Mouse (Mus musculus): ENCODE data around the gene 5730596B20Rik.

5730596B20Rik gene

DNA sequence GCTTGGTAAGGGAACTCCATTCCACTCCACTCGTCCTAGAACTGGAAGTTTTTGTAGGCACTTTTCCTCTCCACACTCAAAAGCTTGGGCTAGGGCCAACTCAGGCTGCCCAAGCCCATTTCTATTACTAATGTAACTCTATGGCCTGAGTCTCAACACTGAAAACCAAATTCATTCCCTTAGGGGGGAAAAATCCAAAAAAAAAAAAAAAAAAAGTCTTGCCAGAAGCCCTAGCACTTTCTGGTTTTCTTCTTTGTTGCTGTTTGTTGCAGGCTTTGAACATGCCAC, 15.3 kb upstream of the 5730596B20Rik start:
- DNase-seq (ENCODE audit: low read depth, low spot score) = no peak

- no peak for DNase-seq (ENCODE audit: low read depth, low spot score)
These were observed 14.5 kb upstream of the 5730596B20Rik start for GRCm38 (mm10) chr6:52162611-52163365.

DNA sequence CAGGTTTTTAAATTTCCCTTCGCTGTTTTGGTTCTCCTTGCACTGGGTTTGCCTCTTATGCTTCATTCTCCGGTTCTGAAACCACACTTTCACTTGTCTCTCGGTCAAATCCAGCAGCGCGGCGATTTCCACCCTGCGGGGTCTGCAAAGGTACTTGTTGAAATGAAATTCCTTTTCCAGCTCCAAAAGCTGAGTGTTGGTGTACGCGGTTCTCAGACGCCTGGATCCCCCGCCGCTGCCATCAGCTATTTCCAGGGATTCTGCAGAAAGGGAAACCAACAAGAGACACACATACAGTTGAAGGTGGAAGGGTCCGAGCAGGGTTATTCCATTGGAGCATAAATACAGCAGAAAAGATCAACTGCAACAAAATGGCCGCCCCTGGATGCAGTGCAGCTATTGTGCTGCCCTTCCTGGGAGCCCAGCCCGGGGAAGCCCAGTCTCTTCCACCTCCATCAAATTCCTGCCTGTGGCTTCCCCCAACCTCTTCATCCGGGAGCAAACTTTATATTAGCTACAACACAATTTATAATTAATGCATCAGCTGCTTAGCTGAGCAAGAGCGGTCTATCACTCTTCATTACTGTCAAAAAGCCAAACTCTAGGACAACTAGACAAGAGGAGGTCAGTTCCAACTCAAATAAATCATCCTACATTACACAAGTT, 13.8 kb upstream of the 5730596B20Rik start:
- DNase-seq (ENCODE audit: low read depth, low spot score) = no peak

DNA sequence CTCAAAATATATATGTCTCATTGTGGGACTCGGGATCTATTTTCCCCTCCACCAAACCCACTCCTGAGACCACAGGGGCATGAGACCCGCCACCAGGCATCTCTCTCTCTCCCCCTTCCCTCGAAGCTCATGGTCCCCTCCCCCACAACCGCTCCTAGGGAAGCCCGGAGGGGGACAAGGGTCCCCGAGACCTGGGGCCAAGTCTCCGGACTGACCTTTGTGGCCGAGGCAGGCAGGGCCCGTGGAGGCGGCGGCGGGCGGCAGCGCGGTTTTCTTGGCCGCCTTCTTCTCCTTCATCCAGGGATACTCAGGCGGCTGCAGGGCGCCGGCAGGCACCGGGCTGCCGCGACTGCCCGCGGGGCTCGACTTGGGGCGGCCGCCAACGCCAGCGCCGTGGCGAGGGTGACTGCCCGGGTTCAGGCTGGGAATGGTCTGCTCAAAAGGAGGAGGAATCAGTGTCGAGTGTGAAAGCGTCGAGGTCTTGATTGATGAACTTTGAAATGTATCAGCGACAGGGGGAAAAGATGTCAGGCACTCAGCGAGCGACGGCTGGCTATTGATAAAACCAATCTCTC, 13.2 kb upstream of the 5730596B20Rik start:
- DNase-seq (ENCODE audit: low read depth, low spot score) = no peak

- no peak for DNase-seq (ENCODE audit: low read depth, low spot score)
These were observed 12.5 kb upstream of the 5730596B20Rik start, which contains the start of gene Hoxa2 for GRCm38 (mm10) chr6:52164626-52165440. Gene Hoxa2, minus strand, starts transcription at chr6:52164831.

DNA sequence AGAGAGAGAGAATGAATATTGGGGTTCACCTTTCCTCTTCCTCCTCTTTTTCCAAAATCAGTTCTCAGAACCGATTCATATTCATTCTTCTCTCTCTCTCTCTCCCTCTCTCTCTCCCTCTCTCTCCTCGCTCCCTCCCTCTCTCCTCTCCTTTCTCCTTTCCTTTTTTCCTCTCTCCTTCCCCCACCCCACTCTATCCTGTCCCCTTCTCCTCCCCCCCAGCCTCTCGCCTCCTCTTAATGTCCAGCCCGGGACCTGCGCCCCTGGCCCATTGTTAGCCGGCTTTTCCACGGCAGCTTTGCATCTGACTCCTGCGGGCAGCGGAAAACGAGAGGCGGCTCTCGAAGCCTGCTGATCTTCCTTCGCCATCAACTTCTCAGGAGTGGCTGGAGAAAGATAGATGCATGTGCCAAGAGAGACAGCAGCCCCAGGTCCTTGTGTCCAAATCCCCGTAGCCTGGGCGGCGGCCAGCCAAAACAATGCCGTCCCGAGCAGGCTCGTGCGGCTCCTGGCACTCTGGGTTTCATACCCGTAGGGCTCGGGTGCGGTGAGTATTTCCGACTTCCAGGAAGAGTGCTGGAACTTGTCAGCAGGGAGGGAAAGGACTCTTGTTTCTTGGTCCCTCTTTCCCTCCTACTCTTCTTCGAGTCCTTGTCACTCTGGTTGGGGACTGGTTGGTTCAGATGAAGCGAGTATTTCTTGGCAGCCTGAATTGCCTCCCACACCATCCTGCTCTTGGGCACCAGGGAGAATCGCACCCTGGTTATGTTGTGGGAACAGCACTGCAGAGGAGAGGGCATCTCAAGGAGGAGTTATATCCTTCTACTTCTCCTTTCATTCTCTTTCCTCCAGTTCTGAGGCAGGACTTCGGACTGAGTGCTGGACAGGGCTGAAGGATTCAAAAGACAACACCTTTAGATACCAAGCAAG, 11.6 kb upstream of the 5730596B20Rik start:
- no peak for DNase-seq (ENCODE audit: low read depth, low spot score)

DNA sequence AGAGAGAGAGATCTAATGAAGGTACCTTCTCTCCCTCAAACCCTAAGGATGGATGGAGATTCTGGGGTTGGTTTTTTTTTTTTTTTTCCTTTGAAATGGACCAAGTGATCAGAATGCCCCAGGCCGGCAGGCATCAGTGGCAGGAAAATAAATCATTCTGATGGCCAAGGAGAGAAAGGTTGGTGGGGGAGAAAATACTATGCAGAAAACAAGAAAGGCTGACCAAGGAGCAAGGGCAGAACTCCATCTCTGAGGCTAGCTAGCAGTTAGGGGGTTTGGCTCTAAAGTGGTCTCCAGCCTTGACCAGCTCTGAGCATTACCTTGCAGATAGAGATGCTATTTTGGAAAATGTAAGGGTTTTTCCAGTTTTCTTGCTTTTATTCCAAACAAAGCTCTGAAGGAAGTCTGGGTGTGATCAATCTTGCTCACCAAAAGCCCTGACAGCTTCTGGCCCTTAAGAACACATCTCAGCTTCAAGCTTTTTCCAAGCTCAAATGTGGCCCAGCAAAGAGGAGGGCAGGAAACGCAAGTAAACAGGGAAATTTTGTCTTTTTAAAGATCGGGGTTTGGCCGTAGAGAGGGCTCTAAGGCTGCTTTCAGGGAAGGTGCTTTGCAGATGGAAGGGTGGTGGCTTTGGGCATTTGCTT, 10.7 kb upstream of the 5730596B20Rik start:
- no peak for DNase-seq (ENCODE audit: low read depth, low spot score)

DNA sequence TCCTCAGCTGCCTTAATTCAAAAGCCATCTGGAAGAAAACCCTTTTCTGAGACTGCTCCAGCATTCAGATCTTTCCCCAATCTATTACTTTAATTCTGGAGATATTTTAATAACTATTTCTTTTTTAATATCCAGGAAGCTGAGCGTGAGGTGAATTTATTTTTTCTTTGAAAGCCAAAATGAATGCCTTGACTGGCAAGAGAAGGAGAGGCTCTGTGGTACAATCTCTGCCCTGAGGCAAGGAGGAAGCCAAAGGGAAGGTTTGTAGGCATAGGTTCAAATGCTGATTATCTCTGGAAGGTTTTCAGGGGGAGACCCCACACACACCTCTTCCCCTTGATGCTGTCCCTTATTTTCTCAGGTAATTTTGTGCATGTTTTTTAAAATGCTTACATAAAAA, 10.1 kb upstream of the 5730596B20Rik start:
- no peak for DNase-seq (ENCODE audit: low read depth, low spot score)

- no peak for DNase-seq (ENCODE audit: low read depth, low spot score)
These were observed 9.5 kb upstream of the 5730596B20Rik start for GRCm38 (mm10) chr6:52167736-52168161.

GRCm38 (mm10) chr6:52168191-52169055, 8.9 kb upstream of the 5730596B20Rik start:
- DNase-seq (ENCODE audit: low read depth, low spot score) = no peak

- DNase-seq (ENCODE audit: low read depth, low spot score) = no peak
These were observed 7.7 kb upstream of the 5730596B20Rik start for GRCm38 (mm10) chr6:52169499-52170165.

DNA sequence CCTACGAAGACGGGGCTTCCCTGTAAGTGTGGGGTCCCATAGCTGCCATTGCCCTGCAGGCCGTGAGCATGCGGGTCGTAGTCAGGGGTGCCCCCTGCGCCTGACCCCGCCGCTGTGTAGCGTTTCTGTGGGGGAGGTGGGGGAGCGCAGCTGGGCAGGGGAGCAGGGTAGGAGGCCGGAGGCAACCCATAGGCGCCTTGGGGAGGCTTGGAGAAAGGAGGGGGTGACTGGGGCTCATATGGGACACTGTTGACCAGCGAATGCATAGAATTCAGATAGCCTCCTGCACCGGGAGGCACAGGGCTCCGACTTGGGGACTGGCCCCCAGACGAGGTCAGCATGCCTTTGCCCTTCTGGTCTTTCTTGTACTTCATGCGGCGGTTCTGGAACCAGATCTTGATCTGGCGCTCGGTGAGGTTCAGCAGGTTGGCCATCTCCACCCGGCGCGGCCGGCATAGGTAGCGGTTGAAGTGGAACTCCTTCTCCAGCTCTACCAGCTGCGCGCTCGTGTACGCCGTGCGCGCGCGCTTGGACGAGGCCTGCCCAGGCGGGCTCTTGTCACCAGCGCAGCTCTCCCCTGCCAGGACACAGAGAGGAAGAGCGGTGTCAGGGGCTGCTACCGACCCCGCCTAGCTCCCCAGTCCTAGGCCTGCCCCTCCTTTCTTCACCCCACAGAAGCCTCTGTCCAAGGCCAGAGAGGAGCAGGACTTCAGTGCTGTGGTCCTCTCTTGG, 7.0 kb upstream of the 5730596B20Rik start:
- DNase-seq (ENCODE audit: low read depth, low spot score) = no peak

DNA sequence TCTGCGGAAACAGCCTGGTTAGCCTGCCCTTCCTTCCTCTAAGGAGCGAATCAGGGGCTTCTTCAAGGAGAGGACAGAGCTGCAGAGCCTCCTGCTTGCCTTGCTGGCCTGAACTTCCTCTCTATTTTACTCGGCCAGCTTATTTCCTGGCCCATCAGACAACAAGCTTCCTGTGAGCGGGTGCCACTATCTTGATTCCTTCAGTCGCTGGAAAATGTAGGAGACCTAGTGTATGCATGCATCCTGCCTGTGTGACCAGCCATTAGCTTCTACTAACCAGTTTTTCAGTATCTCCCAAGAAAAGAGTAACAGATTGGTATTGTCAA, 6.4 kb upstream of the 5730596B20Rik start:
- DNase-seq (ENCODE audit: low read depth, low spot score) = no peak

DNA sequence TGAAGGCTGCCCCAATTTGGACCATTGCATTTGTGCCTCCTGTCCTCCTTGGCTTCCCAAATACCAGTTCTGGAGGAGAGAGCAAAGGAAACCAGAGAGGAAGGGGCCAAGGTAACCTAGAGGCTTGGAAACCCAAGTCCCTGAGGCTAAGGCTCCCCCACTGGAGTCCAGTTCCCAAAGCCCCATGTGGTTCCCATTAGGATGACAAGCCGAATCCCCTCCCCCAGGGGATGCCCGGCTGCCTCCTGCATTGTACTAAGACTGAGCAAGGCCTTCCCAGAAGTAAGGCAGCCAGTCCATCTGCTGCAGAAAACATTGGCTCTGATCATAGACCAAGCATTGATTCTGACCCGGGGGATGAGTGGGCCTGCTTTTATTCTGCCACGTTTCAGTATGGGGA, 6.0 kb upstream of the 5730596B20Rik start:
- no peak for DNase-seq (ENCODE audit: low read depth, low spot score)

DNA sequence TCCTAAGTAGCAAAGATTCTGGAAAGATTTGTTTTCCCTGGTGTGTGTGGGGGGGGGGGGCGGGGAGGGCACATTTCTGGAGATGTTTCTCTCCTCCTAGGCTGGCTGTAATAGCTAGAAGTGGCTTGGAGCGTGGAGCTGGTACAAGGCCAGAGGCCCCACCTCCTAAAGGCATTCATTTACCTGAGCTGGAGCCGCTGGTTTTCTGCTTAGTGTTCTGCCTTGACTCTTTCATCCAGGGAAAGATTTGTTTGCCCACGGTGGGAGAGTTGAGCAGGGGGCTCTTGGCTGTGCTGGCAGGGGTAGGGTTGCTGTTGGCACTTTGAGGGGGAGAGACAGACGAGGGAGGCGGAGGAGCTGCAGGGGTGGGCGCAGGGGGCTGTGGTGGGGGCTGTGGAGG, 5.4 kb upstream of the 5730596B20Rik start:
- no peak for DNase-seq (ENCODE audit: low read depth, low spot score)

DNA sequence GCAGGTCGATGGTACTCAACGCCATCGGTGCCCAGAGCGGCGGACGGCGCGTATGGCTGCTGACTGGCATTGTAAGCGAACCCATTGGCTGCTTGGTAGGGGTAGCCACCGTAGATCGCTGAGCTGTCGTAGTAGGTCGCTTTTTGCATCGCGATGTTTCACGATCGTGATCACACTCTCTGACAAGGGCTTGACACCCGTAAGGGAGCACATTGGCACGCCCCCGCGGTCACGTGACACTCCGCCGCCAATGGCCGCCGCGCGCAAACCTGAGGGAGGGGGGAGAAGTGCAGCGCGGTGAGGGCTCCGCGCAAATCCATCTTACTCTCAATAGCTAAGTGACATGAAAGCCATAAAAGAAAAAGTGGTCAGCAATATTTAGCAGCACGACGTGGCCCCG, 4.8 kb upstream of the 5730596B20Rik start:
- DNase-seq (ENCODE audit: low read depth, low spot score) = no peak

GRCm38 (mm10) chr6:52173648-52174047, 3.6 kb upstream of the 5730596B20Rik start:
- DNase-seq (ENCODE audit: low read depth, low spot score) = no peak

GRCm38 (mm10) chr6:52174968-52175751, 2.1 kb upstream of the 5730596B20Rik start:
- DNase-seq (ENCODE audit: low read depth, low spot score) = no peak
